Comparison of ENCODE assay signal across 8 mouse cellular contexts in the genomic region with DNA sequence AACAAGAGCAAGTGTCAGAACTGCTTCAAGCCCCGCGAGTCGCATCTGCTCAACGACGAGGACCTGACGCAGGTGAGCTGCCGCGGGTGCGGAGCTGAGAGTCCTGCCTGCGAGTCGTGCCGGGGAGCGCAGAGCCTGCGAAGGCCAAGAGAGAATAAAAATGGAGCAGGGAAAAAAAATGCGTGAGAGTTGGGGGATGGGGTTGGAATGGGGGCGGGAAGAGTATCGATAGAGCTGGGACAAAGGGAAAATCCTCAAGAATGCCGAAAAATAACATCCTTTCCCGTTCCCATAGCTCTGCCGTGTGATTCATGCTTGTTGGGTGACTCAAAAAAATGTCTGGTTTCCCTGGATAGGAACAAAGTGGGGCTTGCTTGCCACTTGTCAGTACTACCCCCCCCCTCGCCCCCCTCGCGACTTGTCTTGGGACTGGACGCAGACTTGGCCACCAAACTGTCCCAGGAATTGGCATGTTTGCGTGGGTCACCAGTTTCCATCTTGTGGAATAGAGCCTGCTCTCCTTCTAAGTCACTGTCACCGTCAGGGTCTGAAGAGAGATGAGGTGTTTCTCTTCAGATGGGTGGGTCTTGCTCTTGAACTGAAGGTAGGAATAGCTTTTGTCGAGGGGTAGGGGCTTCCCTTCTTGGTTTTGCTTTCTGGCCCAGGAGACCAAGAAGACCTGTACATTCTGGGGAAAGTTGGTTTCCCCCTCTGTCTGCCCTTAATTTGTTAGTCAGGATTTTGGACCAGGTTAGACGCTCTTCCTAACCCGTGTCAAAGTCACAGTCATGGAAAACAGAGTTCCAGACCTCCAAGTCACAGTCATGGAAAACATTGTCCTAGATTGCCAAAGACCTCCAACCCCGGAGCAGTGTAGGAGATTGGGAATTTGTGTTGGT. TPM values are rescaled to one million over a fixed set of nuclear protein-coding genes. Genes with fewer than 3 reads are reported as not detected.
A peak's percentile ranks its signal among the peaks of the same experiment; 100 is the strongest.
DNase-seq lines count a peak whose midpoint lies in the region; ATAC-seq and TF ChIP-seq lines count a peak whose summit lies in the region.

No protein-coding gene starts in this region.

- peak overlapping the region; percentile 87 for H3K9ac ChIP-seq in heart, embryonic 14.5 days (ENCODE audit: low read length)
- H3K9ac ChIP-seq in limb, embryonic 12.5 days (replicated peaks), result peak overlapping the region; percentile 83

- 2% methylated on average over 30 of the region's 30 CpGs for WGBS in cerebellum, adult 2 months
- WGBS in heart, embryonic 14.5 days, result 4% methylated on average over 30 of the region's 30 CpGs
- 3% methylated on average over 30 of the region's 30 CpGs for WGBS in limb, embryonic 12.5 days

- peak overlapping the region; percentile 41 for H3K27ac ChIP-seq in cerebellum, adult 2 months (ENCODE audit: insufficient read depth, low read length)
- H3K27ac ChIP-seq in heart, embryonic 14.5 days (replicated peaks in 1 of 2; ENCODE audit: control insufficient read depth in 1 of 2, insufficient read depth in 1 of 2, low read depth in 2 of 2, low read length in 2 of 2), result peak overlapping the region; percentile 72 to 93
- peak overlapping the region; percentile 80 for H3K27ac ChIP-seq in limb, embryonic 12.5 days

- H3K9me3 ChIP-seq in heart, embryonic 14.5 days (ENCODE audit: control insufficient read depth, low read length), result no peaks in the 10 kb centered on the region
- H3K9me3 ChIP-seq in limb, embryonic 12.5 days, result no peaks in the 10 kb centered on the region

- peaks cover 7% of the 10 kb centered on the region; the same call in 1 of the 2 replicates for H3K4me1 ChIP-seq in cerebellum, adult 2 months (ENCODE audit: control insufficient read depth, insufficient read depth, low read length)
- peaks cover 17 to 41% of the 10 kb centered on the region in 2 experiments for H3K4me1 ChIP-seq in heart, embryonic 14.5 days (ENCODE audit: control insufficient read depth in 2 of 2, insufficient read depth in 2 of 2, low read length in 2 of 2)
- peaks cover 36% of the 10 kb centered on the region for H3K4me1 ChIP-seq in limb, embryonic 12.5 days (replicated peaks)

- ATAC-seq in heart, embryonic 14.5 days (ENCODE audit: insufficient number of reproducible peaks, insufficient read depth, low FRiP score, low read depth), result no peak
- no peak for ATAC-seq in limb, embryonic 12.5 days (ENCODE audit: insufficient number of reproducible peaks, insufficient read depth, low FRiP score, low TSS enrichment, low read depth)
- no peak for ATAC-seq in erythroid progenitor cell, adult 5-6 weeks (replicated peaks; ENCODE audit: low FRiP score, poor library complexity, severe bottlenecking)

- H3K36me3 ChIP-seq in heart, embryonic 14.5 days (ENCODE audit: control insufficient read depth, insufficient read depth, low read length), result no peaks in the 10 kb centered on the region
- no peaks in the 10 kb centered on the region for H3K36me3 ChIP-seq in limb, embryonic 12.5 days

- peak overlapping the region; percentile 92 for H3K4me2 ChIP-seq in heart, embryonic 14.5 days (ENCODE audit: low read length)
- peak overlapping the region; percentile 89 for H3K4me2 ChIP-seq in limb, embryonic 12.5 days

- TF ChIP-seq POLR2A in cerebellum, adult 2 months (IDR thresholded peaks at IDR 0.05; ENCODE audit: borderline replicate concordance, insufficient read depth, low read length), result no peak
- no peak for TF ChIP-seq POLR2A in brain, embryonic 14.5 days (IDR thresholded peaks at IDR 0.05; ENCODE audit: borderline replicate concordance, extremely low read depth, insufficient read depth, insufficient read length, poor library complexity, severe bottlenecking)

- no peaks in the 10 kb centered on the region for H3K27me3 ChIP-seq in cerebellum, adult 2 months (ENCODE audit: control insufficient read depth, insufficient read depth, low read length)
- no peaks in the 10 kb centered on the region for H3K27me3 ChIP-seq in heart, embryonic 14.5 days (ENCODE audit: control insufficient read depth, insufficient read depth, low read length)
- H3K27me3 ChIP-seq in limb, embryonic 12.5 days, result no peaks in the 10 kb centered on the region; the same call in 1 of the 2 replicates

- H3K4me3 ChIP-seq in cerebellum, adult 2 months (replicated peaks; ENCODE audit: insufficient read depth, low read depth, low read length), result peak overlapping the region; percentile 97
- H3K4me3 ChIP-seq in heart, embryonic 14.5 days (ENCODE audit: control insufficient read depth in 1 of 2, insufficient read depth in 1 of 2, low read depth in 1 of 2, low read length in 2 of 2), result peak overlapping the region; percentile 72 to 76
- peak overlapping the region; percentile 67 for H3K4me3 ChIP-seq in limb, embryonic 12.5 days (replicated peaks)

- DNase-seq in cerebellum, adult 2 months, result peak in 1 of 2 experiments; percentile 52
- DNase-seq in cerebellum, adult 9-10 months, result no peak
- DNase-seq in 416B (ENCODE audit: low read depth), result peak; percentile 24
- peak; percentile 39 for DNase-seq in brain, embryonic 14.5 days (ENCODE audit: low read depth)
- peak; percentile 48 for DNase-seq in neural tube, embryonic 10.5 days (ENCODE audit: extremely low spot score, low spot score)

- TF ChIP-seq CTCF in cerebellum, adult 2 months (IDR thresholded peaks at IDR 0.05; ENCODE audit: borderline replicate concordance, insufficient read depth, low read depth, low read length), result no peak
- no peak for TF ChIP-seq CTCF in brain, embryonic 14.5 days (IDR thresholded peaks at IDR 0.05; ENCODE audit: borderline replicate concordance, extremely low read depth, insufficient read depth, insufficient read length)

RNA-seq across cellular contexts. Expression of gene Mprip, which starts 2.0 kb away (rescaled TPM):
- 158 and 160 TPM in 2 replicates for polyA plus RNA-seq in cerebellum, adult 2 months (2012; rRNA removed)
- polyA plus RNA-seq in brain, embryonic 14.5 days (2012; rRNA removed), result 100 and 146 TPM in 2 replicates
- 64.7 and 68.7 TPM in 2 replicates for polyA plus RNA-seq in heart, embryonic 14.5 days (2014; fragmentation: Nextera tagmentation; extraction: Ambion mirVana)
- 66.6 and 97.2 TPM in 2 replicates for polyA plus RNA-seq in limb, embryonic 12.5 days (2016; fragmentation: Nextera tagmentation; extraction: Ambion mirVana)
- 21.4 and 38.2 TPM in 2 replicates for total RNA-seq in erythroid progenitor cell, adult 5-6 weeks (2015; ENCODE audit: low replicate concordance)
- total RNA-seq in erythroid progenitor cell, adult 5-6 weeks (2017; ENCODE audit: low replicate concordance), result 20.7 and 44.4 TPM in 2 replicates
